Mouse (Mus musculus): ENCODE measurements around the gene Klf7.
"Not testable (repeated sequence)": the region's sequence is repeated elsewhere in the genome, so short reads cannot be mapped to it uniquely, and the experiment has no call there.

Klf7 gene

DNA sequence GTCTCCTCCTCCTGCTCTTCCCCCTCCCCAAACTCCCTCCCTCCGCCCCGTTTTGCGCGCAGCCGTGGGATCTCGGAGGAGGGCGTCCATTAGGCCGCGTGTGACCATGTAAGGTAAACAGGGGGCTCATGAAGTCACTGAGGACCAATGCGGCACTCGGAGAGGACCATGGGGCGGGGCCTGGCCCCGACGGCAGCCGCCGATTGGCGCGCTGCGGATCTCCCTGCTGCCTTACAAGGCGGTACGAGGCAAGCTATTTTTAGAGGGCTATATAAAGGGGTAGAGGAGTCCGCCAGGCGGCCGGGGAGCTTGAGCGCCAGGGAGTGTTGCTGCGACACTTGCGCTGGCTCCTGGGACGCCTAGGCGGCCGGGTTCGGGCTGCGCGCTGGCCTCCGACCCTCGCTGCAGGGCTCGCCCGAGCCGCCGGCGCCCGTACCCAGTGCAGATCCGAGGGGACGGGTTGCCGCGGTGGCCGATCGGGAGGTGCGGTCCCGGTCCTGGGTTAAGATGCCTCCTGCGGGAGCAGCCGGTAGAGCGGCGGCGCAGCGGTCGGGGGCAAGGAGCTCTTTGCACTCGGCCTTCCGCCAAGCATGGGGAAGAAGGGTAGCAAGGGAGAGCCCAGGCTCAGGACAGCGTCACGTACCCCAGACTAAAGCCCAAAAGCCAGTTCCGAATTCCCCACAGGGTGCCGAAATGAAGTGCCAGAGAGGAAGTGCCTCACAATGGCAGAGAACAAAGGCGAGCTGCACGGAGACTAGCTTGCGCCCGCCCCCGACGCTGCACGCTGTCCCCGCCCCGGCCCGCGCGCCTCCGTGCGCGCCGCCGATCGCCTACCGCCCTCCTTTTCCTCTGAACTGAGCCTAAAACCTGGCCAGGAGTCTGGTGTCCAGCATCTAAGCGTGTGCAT, at the start of gene Klf7:
Klf7 (minus strand) TSS at position 724 of the 907 bp plus-strand sequence.
- peak; percentile 85 for DNase-seq (ENCODE audit: low spot score)

DNA sequence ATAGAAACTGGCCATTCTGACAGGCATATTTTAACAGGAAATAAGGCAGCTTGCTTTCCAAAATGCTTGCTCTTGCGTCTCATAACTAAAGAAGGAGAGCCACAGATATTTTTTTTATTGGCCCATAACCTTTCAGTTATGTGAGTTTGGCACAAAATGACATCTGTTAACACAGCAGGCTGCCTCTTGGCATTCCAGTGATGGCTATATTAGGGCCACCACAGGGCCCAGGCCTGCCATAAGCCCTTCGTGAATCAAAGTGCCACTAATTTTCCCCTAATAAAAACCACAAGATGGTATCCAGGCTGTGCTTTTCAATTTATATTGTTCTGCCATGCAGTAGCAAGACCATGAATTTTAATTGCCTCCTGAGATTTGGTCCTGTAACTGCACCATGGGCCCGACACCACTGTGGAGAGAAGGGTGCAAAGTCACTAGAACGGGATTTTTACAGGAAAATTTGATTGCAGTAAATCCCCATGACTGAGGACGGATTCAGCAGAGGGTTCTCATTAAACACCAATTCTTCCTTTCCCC, 42.5 kb upstream of the Klf7 start:
- no peak for DNase-seq (ENCODE audit: low spot score)

DNA sequence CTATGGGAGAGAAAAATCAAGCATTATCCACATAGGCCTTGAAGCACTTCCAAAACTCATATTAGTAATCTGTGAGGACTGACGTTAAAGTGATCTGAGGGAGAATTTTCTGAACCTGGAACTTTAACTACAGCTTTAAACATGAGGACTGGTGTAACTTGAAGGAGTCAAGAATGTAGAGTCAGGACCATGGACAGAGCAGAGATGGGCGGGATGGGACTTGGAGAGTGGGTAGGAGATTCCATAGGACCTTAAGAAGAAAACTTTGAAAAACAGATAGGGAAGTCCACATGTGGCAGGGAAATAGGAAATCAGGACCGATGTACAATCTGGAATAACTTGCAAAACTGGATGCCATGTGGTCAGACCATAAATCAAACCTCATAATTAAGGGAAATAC, 36.7 kb upstream of the Klf7 start:
- DNase-seq (ENCODE audit: low spot score) = no peak

DNA sequence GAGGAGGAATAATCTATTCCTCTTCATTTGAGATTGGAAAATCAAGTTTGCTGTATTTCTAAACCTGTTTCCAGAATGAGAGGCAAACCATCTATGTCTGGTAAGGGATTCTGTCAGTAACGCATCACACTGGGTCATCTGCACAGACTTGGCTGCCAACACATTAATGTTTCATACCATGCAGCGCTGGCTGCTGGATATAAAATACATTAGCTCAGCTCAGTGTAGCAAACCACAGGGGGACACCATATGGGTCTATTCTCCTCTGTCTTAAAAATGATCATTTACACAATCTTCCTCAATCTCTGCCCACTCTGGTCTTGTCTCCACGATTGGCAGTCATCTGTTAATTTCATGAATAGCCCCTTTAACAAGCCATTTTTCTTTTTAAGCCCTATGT, 27.1 kb upstream of the Klf7 start:
- no peak for DNase-seq (ENCODE audit: low spot score)

DNA sequence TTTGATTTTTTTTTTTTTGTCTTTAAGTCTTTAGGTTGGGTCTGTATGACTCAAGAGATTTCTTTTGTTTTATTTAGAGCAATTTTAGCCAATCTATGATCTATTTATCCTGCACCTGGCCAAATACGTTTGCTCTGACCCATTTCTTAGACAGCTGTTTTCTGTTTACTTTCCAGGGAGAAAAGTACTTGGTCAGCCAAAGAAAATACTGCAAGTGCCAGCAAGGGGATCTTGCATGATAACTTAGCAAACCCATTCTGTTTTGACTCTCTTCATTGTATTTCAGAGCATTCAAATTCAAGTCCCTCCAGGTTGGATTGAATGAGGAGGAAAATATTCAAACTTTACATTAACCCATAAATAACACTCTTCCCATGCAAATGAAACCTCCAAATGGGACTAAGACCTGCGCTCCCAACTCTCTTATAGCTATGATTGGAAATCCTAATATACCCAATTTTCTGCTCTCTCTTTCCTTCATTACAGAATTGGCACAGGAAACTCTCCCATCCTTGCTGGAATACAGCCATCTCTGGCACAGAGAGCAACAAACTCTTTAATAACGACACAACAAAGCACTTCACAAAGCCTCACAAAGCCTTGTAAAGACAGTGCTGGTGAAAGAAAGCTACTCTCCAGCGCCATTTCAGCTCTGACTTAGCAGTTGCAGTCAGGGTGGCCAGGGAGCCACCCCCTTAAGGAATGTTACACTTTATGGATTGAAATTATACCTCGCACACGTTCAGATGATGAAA, 20.8 kb upstream of the Klf7 start:
- no peak for DNase-seq (ENCODE audit: low spot score)

DNA sequence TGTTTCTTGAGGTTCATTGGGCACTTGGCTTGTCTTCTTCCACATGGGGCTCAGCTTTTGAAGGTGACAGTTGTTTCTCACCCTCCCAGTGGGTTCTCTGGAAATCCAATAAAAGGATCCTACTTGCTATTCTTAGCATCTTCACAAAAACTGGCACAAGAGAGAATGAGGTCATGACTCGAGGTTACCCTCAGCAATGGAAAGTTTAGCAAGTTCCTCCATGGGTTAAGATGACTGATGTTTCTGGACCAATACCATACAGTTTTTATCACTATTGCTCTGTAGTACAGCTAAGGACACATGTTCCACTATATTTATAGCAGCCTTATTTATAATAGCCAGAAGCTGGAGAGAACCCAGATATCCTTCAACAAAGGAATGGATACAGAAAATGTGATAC, 12.4 kb upstream of the Klf7 start:
- DNase-seq (ENCODE audit: low spot score) = no peak

DNA sequence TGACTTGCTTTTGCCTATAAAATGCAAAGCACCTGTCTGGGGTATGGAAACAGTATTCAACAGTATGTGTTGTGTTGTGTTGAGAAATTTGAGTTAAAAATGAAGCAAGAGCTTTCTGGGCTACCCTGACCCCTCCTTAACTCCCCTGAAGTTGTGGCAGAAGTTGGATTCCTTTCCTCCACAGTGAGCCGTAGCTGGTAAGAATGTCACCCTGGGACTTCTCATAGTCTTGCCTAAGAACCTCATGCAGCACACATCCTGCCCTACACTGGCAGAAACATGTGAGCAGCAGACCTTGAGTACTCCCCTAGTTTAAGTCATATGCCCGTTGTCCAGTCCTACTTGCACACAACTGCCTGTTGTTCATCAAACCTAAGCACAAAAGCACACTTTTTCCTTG, 4.7 kb upstream of the Klf7 start:
- no peak for DNase-seq (ENCODE audit: low spot score)

DNA sequence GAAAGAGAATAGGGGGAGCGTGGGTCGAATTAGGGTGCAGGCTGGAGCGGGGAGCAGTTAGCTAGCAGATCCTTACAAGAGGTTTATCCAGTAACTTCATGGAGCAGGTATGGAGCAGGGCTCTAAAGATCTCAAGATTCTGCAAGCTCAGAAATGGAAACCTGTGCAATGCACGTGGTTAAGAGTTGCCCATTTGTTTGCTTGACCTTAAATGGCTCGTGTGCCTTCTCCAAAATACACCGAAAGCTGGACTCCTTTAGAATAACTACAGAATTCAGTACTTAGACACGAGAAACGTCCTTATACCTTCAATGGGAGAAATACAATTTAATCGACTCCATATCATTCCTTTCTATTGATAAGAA, 366 bp upstream of the Klf7 start:
- DNase-seq (ENCODE audit: low spot score) = no peak

DNA sequence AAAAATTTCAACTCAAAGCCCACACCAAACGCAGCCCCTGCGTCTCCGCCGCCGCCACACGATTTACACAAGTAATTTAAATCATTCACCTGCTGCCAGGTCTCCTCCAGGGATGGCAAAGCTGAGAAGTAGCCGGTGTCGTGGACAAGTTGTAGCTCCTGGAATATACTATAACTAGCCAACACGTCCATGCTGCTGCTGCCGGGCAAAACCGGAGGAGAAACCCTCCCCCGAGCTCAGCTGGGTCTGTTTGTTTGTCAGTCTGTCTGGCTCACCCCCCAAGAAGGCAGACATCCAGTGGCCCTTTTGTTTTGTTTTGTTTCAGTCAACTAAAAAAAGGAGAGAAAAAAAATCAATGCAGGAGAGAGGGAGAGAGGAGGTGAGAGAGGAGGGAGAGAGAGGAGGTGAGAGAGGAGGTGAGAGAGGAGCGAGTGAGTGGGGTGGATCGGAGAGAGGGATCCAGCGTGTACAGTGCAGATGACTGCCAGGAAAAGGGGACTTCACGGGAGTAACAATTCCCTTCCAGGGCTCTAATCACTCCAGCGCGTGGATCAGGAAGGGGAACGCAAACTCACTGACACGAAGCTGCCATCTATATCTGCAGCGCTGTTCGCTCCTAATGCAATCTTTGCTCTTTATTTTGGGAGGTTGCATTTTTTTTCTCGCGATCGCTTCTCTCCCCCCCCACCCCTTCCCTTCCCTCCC, 1.1 kb downstream of the Klf7 start:
- DNase-seq (ENCODE audit: low spot score) = peak; percentile 57

DNA sequence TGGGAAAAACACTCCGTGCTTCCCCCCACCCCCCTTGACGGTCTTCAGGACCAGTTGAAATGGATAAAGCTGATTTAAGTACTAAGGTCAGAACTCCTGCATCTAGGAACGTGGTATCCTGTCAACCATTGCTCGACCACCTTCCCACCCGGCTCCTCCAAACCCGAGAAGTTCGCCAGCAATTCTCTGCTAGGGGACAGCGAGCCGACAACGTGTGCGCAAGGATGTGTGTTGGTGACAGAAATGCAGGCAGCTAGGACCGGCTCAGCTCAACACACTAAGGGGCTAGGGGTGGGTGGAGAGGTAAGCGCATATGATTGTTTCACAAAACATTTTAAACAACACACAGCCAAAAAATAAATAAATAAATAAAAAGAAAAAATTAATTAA, 1.7 kb downstream of the Klf7 start:
- no peak for DNase-seq (ENCODE audit: low spot score)

DNA sequence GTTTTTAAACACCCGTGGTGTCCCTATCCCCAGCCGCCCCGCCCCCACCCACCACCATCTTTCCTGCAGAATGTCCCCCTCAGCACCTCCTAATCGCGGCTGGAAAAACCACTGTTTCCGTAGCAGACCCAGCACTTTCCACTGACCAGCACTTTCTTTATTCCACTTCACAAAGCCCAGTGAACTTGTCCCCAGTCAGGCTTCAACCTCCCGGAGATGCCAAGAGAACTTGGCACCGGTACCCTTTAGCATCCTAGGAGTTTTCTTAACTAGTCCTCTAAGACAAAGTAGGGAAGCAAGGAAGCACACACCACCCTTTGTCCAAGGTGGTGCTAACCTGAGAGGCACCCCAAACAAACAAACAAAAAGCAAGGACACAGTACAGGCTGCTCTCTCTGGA, 2.2 kb downstream of the Klf7 start:
- no peak for DNase-seq (ENCODE audit: low spot score)

DNA sequence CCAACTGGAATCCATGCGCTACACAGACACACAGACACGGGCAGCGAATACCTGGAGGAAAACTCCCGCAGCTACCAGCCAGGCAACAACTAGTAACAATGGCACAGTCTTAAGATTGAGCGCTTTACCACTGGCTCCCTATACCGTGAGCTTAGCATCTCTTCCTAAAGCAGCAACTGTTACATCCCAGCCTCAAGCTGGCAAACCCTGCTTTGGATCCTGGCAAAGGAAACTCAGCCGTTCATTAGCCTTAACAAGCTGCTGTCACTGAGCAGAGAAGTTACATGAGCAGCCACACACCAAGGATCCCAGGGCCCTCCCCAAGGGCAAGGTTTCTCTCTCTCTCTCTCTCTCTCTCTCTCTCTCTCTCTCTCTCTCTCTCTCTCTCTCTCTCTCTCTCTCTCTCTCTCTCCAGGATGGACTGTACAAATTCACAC, 2.7 kb downstream of the Klf7 start:
- no peak for DNase-seq (ENCODE audit: low spot score)

DNA sequence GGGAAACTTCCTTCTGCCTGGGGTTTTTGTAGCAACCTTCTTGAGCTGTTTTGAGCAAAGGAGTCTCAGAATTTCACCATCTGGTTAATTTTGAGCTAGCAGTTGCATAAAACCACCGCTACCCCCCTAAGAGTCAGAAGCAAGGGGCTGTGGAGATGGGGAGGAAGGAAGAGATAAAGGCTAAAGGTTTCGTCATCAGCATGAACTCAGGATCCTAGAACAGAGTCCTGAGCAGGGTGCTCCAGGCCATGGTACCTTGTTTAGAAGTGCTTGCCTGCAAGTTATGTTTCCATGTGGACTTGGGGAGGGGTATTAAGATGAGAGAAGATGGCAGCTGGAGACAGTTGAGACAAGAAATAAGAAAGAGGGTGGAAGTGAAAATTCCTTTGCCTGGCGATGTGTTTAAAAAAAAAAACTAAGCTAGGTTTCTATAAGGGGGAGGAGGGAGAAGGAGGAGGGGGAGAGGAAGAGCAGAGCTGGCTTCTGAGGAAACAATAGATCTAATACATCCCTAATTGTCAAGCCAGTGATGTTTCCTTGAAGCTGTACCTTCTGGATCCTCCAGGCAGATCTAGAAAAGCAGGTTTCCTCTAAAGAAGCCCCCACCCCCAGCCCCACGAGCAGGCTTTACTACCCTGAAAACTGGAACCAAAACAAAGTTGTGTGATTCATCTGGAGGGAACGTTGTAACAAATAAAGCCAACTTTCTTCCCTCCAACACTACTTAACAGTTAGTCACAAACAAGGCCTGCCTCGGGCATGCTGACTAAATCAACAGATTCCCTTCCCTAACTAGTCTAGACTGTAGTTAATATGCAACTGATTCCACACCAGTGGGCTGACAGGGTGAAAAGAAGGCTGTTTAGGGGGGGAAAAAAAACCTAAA, 3.6 kb downstream of the Klf7 start:
- peak; percentile 47 for DNase-seq (ENCODE audit: low spot score)

DNA sequence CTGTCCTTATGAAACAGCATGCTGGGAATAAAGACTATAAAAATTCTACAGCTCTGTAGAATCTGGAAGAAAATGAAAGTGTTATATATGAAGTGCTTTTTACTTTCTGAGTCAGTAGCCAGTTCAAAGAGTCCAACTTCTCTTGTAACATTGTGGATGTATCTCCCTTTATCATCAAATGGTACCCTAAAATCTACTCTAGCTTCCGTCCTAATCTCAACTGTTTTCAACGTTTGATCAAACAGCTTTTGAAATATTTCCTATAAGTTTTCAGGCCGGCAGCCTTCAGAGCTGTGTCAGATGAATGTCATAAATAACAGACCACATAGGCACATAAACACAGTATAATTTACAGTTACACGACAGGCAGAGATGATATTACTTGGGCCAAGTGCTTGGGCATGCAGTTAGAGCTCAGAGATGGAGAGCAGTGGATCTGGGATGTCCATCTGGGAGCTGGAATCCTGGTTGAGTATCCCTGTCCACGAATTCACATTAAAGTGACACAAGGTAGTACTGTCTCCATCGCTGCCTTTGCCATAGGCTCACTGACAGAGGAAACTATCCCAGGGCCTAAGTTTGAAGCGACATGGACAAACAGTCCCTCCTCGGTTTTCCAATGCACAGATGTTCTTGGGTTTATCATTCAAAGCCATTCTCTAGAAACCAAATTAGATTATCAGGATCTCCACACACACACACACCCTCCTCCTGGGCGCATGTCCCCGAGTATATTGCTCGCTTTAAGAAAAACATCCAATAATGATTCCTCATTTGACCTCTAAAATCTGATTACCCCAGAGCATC, 4.4 kb downstream of the Klf7 start:
- DNase-seq (ENCODE audit: low spot score) = no peak

DNA sequence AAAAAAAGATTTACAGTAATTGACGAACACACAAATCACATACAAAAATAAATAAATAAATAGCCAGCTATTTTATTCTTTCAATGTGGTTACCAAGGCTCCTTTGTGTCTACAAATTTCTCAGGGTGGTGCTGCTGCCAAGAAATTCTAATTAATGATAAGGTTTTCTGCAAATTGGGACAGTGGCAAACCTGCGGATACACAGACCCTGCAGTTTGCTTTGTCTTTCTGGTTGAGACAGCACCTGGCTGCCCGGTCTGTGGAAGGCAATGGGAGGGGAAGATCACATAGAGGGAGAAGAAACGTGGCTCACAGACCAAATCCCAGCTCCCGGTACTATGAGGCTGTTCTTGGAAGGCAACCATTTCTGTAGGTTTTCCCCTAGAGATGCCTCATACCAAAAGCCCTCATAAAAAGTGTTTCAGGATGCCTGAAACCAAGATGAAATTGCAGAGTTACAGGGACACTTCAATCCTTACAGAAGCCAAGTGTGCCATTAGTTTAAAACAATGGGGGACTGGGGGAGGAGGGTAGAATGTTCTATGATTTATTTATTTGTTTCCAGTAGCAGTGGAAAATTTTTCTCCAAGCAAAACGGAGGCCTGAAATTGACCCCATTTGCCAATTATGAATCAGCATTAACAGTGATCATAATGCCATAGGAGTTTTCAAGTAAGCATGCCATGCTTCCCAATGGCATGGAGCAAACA, 5.2 kb downstream of the Klf7 start:
- no peak for DNase-seq (ENCODE audit: low spot score)

DNA sequence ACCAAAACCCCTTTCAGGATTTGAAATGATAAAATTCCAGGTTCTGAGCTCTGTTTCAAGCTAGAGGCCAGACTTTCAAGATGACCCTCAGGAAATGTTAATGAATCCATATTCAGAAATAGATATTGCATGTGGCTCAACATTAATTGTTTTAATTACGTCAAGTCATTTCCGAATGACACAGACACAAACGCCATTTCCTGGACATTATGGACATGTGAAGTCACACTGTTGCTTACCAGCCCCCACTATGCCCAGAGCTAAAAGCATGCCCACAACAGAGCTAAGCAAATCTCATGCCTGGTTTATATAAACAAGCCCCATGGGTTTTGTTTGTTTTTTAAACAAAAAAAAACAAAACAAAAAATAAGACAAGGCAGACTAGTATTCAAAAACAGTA, 7.5 kb downstream of the Klf7 start:
- DNase-seq (ENCODE audit: low spot score) = no peak

DNA sequence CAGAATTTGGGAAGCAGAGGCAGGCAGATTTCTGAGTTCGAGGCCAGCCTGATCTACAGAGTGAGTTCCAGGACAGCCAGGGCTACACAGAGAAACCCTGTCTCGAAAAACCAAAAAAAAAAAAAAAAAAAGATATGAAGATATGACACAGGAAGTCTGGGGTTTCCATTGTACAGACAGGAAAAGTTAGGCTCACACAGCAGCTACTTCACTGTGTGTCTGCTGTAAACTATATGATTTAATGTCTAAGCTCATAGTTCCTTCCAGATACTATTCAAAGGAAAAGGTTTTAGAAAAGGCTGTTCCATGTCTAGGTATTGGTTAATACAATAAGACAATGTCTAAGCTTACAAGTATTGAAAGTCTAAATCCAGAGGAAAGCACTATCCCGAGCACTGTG, 13.4 kb downstream of the Klf7 start:
- DNase-seq (ENCODE audit: low spot score) = not testable (repeated sequence)

DNA sequence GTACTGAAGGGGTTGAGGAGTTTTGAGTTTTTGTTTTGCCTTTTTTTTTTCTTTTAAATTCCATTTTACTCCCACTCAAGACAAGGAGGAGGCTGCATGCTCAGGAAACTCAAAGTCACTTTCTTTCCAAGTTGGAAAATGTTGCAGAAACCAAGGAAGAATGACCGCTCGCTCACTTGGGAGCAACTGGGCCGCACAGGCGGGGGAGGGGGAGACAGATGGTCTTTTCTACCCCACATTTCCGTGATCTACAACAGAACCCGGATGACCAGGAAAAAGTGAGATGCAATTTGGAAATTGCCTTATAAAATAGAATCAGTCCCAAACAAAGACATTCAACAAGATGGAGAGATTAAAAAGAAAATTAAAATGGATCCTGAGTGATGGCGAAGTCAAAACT, 14.6 kb downstream of the Klf7 start:
- no peak for DNase-seq (ENCODE audit: low spot score)

DNA sequence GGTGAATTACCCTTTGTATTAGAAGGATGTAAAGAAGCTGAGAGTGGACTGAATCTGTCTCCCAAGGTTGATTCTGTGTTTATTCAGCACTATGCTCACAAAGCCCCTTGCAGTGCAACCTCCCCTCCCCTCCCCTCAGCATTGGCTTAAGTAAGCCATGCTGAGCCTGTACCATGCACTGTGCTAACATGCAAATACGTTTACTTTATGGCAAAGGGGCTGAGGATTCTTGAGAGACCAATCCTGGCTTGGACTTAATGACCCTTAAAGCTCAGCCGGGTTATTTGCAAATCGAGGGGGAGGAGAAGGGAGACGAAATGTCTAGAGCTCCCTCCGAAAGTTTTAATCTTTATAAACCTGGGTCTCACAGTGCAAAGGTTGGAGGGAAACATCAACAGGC, 16.0 kb downstream of the Klf7 start:
- DNase-seq (ENCODE audit: low spot score) = no peak

DNA sequence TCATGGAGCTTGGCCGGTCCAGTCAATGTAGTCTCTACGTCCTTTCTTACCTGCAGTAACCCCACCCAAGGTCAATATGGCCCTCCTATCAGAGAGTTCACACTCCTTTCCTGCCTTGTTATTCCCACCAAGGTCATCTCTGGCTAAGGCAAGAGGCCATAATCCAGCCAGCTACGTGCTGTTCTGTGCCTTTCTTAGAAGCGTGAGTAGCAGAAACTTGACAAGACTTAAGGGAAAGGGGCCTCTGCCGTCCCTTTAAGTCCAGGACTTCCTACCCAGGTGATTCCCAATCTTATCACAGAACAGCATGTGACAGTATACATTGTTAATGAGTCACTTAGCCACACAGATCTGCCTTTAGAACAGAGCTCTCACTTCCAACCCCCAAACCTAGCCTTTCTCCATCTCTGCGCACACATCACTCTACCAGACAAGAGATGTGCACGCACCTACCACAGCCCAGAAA, 16.9 kb downstream of the Klf7 start:
- DNase-seq (ENCODE audit: low spot score) = no peak
